Mouse (Mus musculus) neural tube, embryonic 12.5 days (tissue): ENCODE results near the gene Myd88. TPM values are rescaled to one million over a fixed set of nuclear protein-coding genes. Genes with fewer than 3 reads are reported as not detected.
A peak's percentile ranks its signal among the peaks of the same experiment; 100 is the strongest.

Experiments
- ATAC-seq: fragments of 200-750 bp; cut with Nextera tagmentation; 2 replicates; pipeline ENCODE4 v1.8.0; 2017; ENCODE audit warnings: low read depth, mild to moderate bottlenecking, moderate TSS enrichment, moderate library complexity; ENCODE audit not compliant: low FRiP score
- H3K27ac ChIP-seq: fragments of 300-500 bp; sonication (generic); 2 replicates; pipeline ENCODE4 v1.5.1; 2016
- H3K27me3 ChIP-seq: fragments of 300-500 bp; sonication (generic); replicated peaks from 2 replicates; pipeline ENCODE4 v1.6.1; 2016; ENCODE audit warnings: mild to moderate bottlenecking
- H3K36me3 ChIP-seq: fragments of 300-500 bp; sonication (generic); 2 replicates; pipeline ENCODE4 v1.6.1; 2016; ENCODE audit warnings: mild to moderate bottlenecking
- H3K4me1 ChIP-seq: fragments of 300-500 bp; sonication (generic); 2 replicates; pipeline ENCODE4 v1.6.1; 2016
- H3K4me2 ChIP-seq: fragments of 300-500 bp; sonication (generic); replicated peaks from 2 replicates; pipeline ENCODE4 v1.6.1; 2016; ENCODE audit warnings: mild to moderate bottlenecking
- H3K4me3 ChIP-seq: fragments of 300-500 bp; sonication (generic); 2 replicates; pipeline ENCODE4 v1.5.1; 2016
- H3K9ac ChIP-seq: fragments of 300-500 bp; sonication (generic); 2 replicates; pipeline ENCODE4 v1.6.1; 2016; ENCODE audit warnings: mild to moderate bottlenecking
- H3K9me3 ChIP-seq: fragments of 300-500 bp; sonication (generic); 2 replicates; pipeline ENCODE4 v1.6.1; 2016; ENCODE audit warnings: mild to moderate bottlenecking
- WGBS: fragments of 180-500 bp; shearing (Covaris S2); methylation state at CpG from one replicate; pipeline ENCODE4 v1.1.7; 2016; 5-methylcytosine and 5-hydroxymethylcytosine counted together
- polyA plus RNA-seq: library from polyadenylated mRNA; unstranded; fragments of >200 nt; fragmentation: Nextera tagmentation; extraction: Ambion mirVana; gene quantifications from 2 replicates; pipeline ENCODE4 v1.2.1, GENCODE M21; 2016

Gene Myd88
- polyA plus RNA-seq, 1 experiment from 2014 or later, result 6.4 TPM

- H3K4me2 ChIP-seq, result peak overlapping the region; percentile 63
- WGBS, result 42% methylated on average over 7 of the region's 7 CpGs
- peaks cover 7% of the 10 kb centered on the region for H3K36me3 ChIP-seq
- H3K4me3 ChIP-seq, result no peak overlapping the region
- 0 out of 2 replicates have a peak, but pooled peaks cover 4% of the 10 kb centered on the region for H3K27me3 ChIP-seq
- H3K9ac ChIP-seq, result no peak overlapping the region
- peaks cover 22% of the 10 kb centered on the region for H3K4me1 ChIP-seq
- ATAC-seq, result no peak
- H3K9me3 ChIP-seq, result no peaks in the 10 kb centered on the region
- H3K27ac ChIP-seq, result no peak overlapping the region
Observed at GRCm38 (mm10) chr9:119339106-119339505, 2.1 kb downstream of the Myd88 start.

GRCm38 (mm10) chr9:119338350-119338749 is 2.9 kb downstream of the Myd88 start:
- Histone ChIP-seq H3K4me2 (no peak overlapping the region), H3K27ac (no peak overlapping the region), H3K27me3 (0 out of 2 replicates have a peak, but pooled peaks cover 4% of the 10 kb centered on the region), H3K4me1 (peaks cover 22% of the 10 kb centered on the region), H3K36me3 (peaks cover 4% of the 10 kb centered on the region), H3K9me3 (no peaks in the 10 kb centered on the region), H3K9ac (no peak overlapping the region), H3K4me3 (no peak overlapping the region)
- no peak for ATAC-seq
- 92% methylated on average over 3 of the region's 3 CpGs for WGBS

GRCm38 (mm10) chr9:119337842-119338241 is 3.4 kb downstream of the Myd88 start:
- no peaks in the 10 kb centered on the region for H3K36me3 ChIP-seq
- 90% methylated on average over 14 of the region's 14 CpGs for WGBS
- no peak for ATAC-seq
- H3K9me3 ChIP-seq, result no peaks in the 10 kb centered on the region
- no peak overlapping the region for H3K4me3 ChIP-seq
- no peak overlapping the region for H3K9ac ChIP-seq
- no peak overlapping the region for H3K4me2 ChIP-seq
- H3K4me1 ChIP-seq, result peaks cover 22% of the 10 kb centered on the region
- H3K27ac ChIP-seq, result no peak overlapping the region
- H3K27me3 ChIP-seq, result 0 out of 2 replicates have a peak, but pooled peaks cover 4% of the 10 kb centered on the region

GRCm38 (mm10) chr9:119335571-119335970 is 5.6 kb downstream of the Myd88 start:
- no peak overlapping the region for H3K9ac ChIP-seq
- H3K4me1 ChIP-seq, result peaks cover 15% of the 10 kb centered on the region; the same call in 1 of the 2 replicates
- H3K27me3 ChIP-seq, result 0 out of 2 replicates have a peak, but pooled peaks cover 4% of the 10 kb centered on the region
- no peak overlapping the region for H3K27ac ChIP-seq
- H3K36me3 ChIP-seq, result no peaks in the 10 kb centered on the region
- no peak overlapping the region for H3K4me3 ChIP-seq
- ATAC-seq, result no peak
- no peak overlapping the region for H3K4me2 ChIP-seq
- no peaks in the 10 kb centered on the region for H3K9me3 ChIP-seq
- 85% methylated on average over 4 of the region's 4 CpGs for WGBS

- WGBS, result 86% methylated on average over 2 of the region's 2 CpGs
- 0 out of 2 replicates have a peak, but pooled peaks cover 4% of the 10 kb centered on the region for H3K27me3 ChIP-seq
Observed at GRCm38 (mm10) chr9:119334834-119335233, 6.4 kb downstream of the Myd88 start.

GRCm38 (mm10) chr9:119334324-119334723 is 6.9 kb downstream of the Myd88 start:
- H3K9me3 ChIP-seq, result no peaks in the 10 kb centered on the region
- 76% methylated on average over 10 of the region's 10 CpGs for WGBS
- H3K4me3 ChIP-seq, result no peak overlapping the region
- H3K4me1 ChIP-seq, result 0 out of 2 replicates have a peak, but pooled peaks cover 3% of the 10 kb centered on the region
- 0 out of 2 replicates have a peak, but pooled peaks cover 4% of the 10 kb centered on the region for H3K27me3 ChIP-seq
- H3K36me3 ChIP-seq, result no peaks in the 10 kb centered on the region
- H3K4me2 ChIP-seq, result no peak overlapping the region
- no peak for ATAC-seq
- H3K27ac ChIP-seq, result no peak overlapping the region
- H3K9ac ChIP-seq, result no peak overlapping the region

More at GRCm38 (mm10) chr9:119334834-119335233, 6.4 kb downstream of the Myd88 start:
- Histone ChIP-seq H3K27ac (no peak overlapping the region), H3K36me3 (no peaks in the 10 kb centered on the region), H3K4me2 (no peak overlapping the region), H3K9ac (no peak overlapping the region), H3K9me3 (no peaks in the 10 kb centered on the region), H3K4me3 (no peak overlapping the region), H3K4me1 (peaks cover 9% of the 10 kb centered on the region; the same call in 1 of the 2 replicates)
- ATAC-seq, result no peak

GRCm38 (mm10) chr9:119330186-119330963 is 10.8 kb downstream of the Myd88 start:
- no peaks in the 10 kb centered on the region for H3K36me3 ChIP-seq
- no peak overlapping the region for H3K27ac ChIP-seq
- no peak overlapping the region for H3K4me2 ChIP-seq
- no peak for ATAC-seq
- H3K4me1 ChIP-seq, result no peaks in the 10 kb centered on the region
- 92% methylated on average over 15 of the region's 15 CpGs for WGBS
- H3K4me3 ChIP-seq, result no peak overlapping the region
- no peaks in the 10 kb centered on the region for H3K27me3 ChIP-seq
- no peak overlapping the region for H3K9ac ChIP-seq
- no peaks in the 10 kb centered on the region for H3K9me3 ChIP-seq

GRCm38 (mm10) chr9:119328488-119328887 is 12.7 kb downstream of the Myd88 start:
- no peaks in the 10 kb centered on the region for H3K9me3 ChIP-seq
- WGBS, result 87% methylated on average over 3 of the region's 3 CpGs
- H3K36me3 ChIP-seq, result no peaks in the 10 kb centered on the region
- no peak overlapping the region for H3K4me2 ChIP-seq
- H3K27ac ChIP-seq, result no peak overlapping the region
- no peaks in the 10 kb centered on the region for H3K27me3 ChIP-seq
- 0 out of 2 replicates have a peak, but pooled peaks cover under 1% of the 10 kb centered on the region for H3K4me1 ChIP-seq
- no peak overlapping the region for H3K9ac ChIP-seq
- H3K4me3 ChIP-seq, result no peak overlapping the region
- ATAC-seq, result no peak

GRCm38 (mm10) chr9:119324130-119324529 is 17.1 kb downstream of the Myd88 start:
- no peak for ATAC-seq
- Histone ChIP-seq H3K36me3 (no peaks in the 10 kb centered on the region), H3K9ac (no peak overlapping the region), H3K27ac (no peak overlapping the region), H3K4me1 (peaks cover 16% of the 10 kb centered on the region), H3K4me3 (no peak overlapping the region), H3K4me2 (no peak overlapping the region), H3K9me3 (no peaks in the 10 kb centered on the region), H3K27me3 (no peaks in the 10 kb centered on the region)
- WGBS, result 67% methylated on average over 1 of the region's 1 CpGs

GRCm38 (mm10) chr9:119323260-119323645 is 18.0 kb downstream of the Myd88 start:
- H3K27ac ChIP-seq, result peak overlapping the region; percentile 69
- 7% methylated on average over 9 of the region's 9 CpGs for WGBS
- H3K4me2 ChIP-seq, result peak overlapping the region; percentile 91
- H3K27me3 ChIP-seq, result no peaks in the 10 kb centered on the region
- no peaks in the 10 kb centered on the region for H3K9me3 ChIP-seq
- H3K9ac ChIP-seq, result peak overlapping the region; percentile 87
- no peaks in the 10 kb centered on the region for H3K36me3 ChIP-seq
- peak overlapping the region; percentile 90 for H3K4me3 ChIP-seq
- ATAC-seq, result peak; percentile 11; the same call in 1 of the 2 replicates
- H3K4me1 ChIP-seq, result peaks cover 16% of the 10 kb centered on the region

- peak within 1 kb of the TSS; percentile 87 for H3K9ac ChIP-seq
- H3K4me1 ChIP-seq, result peaks cover 16% of the 10 kb centered on the region
- peak within 1 kb of the TSS; percentile 90 for H3K4me3 ChIP-seq
- peak within 1 kb of the TSS; percentile 69 for H3K27ac ChIP-seq
- under 1% methylated on average over 76 of the region's 76 CpGs for WGBS
- H3K9me3 ChIP-seq, result no peaks in the 10 kb centered on the region
- peak; percentile 96 for ATAC-seq
- peak within 1 kb of the TSS; percentile 91 for H3K4me2 ChIP-seq
- H3K36me3 ChIP-seq, result no peaks in the 10 kb centered on the region
- H3K27me3 ChIP-seq, result no peaks in the 10 kb centered on the region
Observed at GRCm38 (mm10) chr9:119322289-119323259, 18.6 kb downstream of the Myd88 start, which contains the start of gene Oxsr1. Oxsr1 (minus strand) TSS chr9:119322427.
